Mouse (Mus musculus): Measurements from ENCODE around the gene Casp9.

DNA sequence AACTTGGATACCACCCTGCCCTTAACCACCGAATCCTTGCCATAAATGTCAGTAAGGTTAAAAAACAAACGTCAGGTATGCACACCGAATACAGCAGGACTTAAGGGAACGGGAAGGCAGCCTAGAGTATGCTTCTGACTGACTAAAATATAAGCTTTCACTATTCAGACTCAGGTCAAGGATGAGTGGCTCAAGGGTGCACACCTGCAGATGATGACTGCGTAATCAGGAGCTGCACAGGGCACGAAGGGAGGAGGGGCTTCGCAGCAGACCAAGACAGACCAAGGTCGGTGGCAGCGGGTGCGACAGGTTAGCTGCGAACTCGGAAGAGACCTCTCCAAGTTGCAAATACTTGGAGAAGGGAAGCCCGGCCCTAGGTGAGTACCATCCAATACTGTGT is 7.3 kb upstream of the Casp9 start:
- TF ChIP-seq GATA1 (IDR thresholded peaks at IDR 0.05; ENCODE audit: borderline replicate concordance, low read length) = no peak
- no peak for TF ChIP-seq FLI1 (IDR thresholded peaks at IDR 0.05; ENCODE audit: low read length)
